Mouse (Mus musculus) ES-E14 (cell line): ENCODE measurements around the gene Ube2h.

Source experiments
- CHD2 ChIP-seq: IDR thresholded peaks from 2 replicates; pipeline ENCODE4 v1.6.1; 2014; ENCODE audit warnings: mild to moderate bottlenecking, low read depth, low read length, inconsistent platforms
- HCFC1 ChIP-seq: IDR thresholded peaks from 2 replicates; pipeline ENCODE4 v1.6.1; 2012; ENCODE audit warnings: low read length, inconsistent platforms, borderline replicate concordance; ENCODE audit not compliant: insufficient read depth
- MAFK ChIP-seq: IDR thresholded peaks from 2 replicates; pipeline ENCODE4 v1.6.1; 2014; ENCODE audit warnings: mild to moderate bottlenecking, low read depth, low read length, inconsistent platforms; ENCODE audit not compliant: insufficient read depth

- TF ChIP-seq MAFK: no peak
- TF ChIP-seq CHD2: no peak
- no peak for TF ChIP-seq HCFC1
Measured at GRCm38 (mm10) chr6:30230246-30230645, 74.1 kb downstream of the Ube2h start.
